Mouse (Mus musculus) kidney, embryonic 15.5 days (tissue): ENCODE measurements around the gene Bcar1. TPM values are rescaled to one million over a fixed set of nuclear protein-coding genes. Genes with fewer than 3 reads are reported as not detected.

Source experiments
- ATAC-seq: fragments of 200-750 bp; cut with Nextera tagmentation; replicated peaks from 2 replicates; pipeline ENCODE4 v1.8.0; 2017; ENCODE audit warnings: moderate TSS enrichment; ENCODE audit not compliant: low FRiP score
- H3K27ac ChIP-seq: fragments of 300-500 bp; sonication (generic); 2 replicates; pipeline ENCODE4 v1.5.1; 2015; ENCODE audit warnings: mild to moderate bottlenecking, inconsistent platforms
- H3K27me3 ChIP-seq: fragments of 300-500 bp; sonication (generic); 2 replicates; pipeline ENCODE4 v1.6.1; 2015; ENCODE audit warnings: inconsistent platforms
- H3K36me3 ChIP-seq: fragments of 300-500 bp; sonication (generic); 2 replicates; pipeline ENCODE4 v1.6.1; 2015; ENCODE audit warnings: inconsistent platforms
- H3K4me1 ChIP-seq: fragments of 300-500 bp; sonication (generic); 2 replicates; pipeline ENCODE4 v1.6.1; 2015; ENCODE audit warnings: inconsistent platforms
- H3K4me2 ChIP-seq: fragments of 300-500 bp; sonication (generic); 2 replicates; pipeline ENCODE4 v1.6.1; 2015; ENCODE audit warnings: moderate library complexity, mild to moderate bottlenecking, inconsistent platforms
- H3K4me3 ChIP-seq: fragments of 300-500 bp; sonication (generic); replicated peaks from 2 replicates; pipeline ENCODE4 v1.5.1; 2015; ENCODE audit warnings: mild to moderate bottlenecking, inconsistent platforms
- H3K9ac ChIP-seq: fragments of 300-500 bp; sonication (generic); 2 replicates; pipeline ENCODE4 v1.6.1; 2015; ENCODE audit warnings: mild to moderate bottlenecking, inconsistent platforms
- H3K9me3 ChIP-seq: fragments of 300-500 bp; sonication (generic); replicated peaks from 2 replicates; pipeline ENCODE4 v1.6.1; 2016; ENCODE audit warnings: inconsistent platforms
- WGBS: fragments of 180-500 bp; shearing (Covaris S2); methylation state at CpG from one replicate; pipeline ENCODE4 v1.1.7; 2015; ENCODE audit warnings: mixed read lengths; 5-methylcytosine and 5-hydroxymethylcytosine counted together
- microRNA-seq: library from miRNA; unstranded; fragments of <30 nt; microRNA quantifications from one replicate; pipeline ENCODE4, GENCODE M21; 2016
- polyA plus RNA-seq: library from polyadenylated mRNA; unstranded; fragments of >200 nt; fragmentation: Nextera tagmentation; extraction: Ambion mirVana; gene quantifications from 2 replicates; pipeline ENCODE4 v1.2.1, GENCODE M21; 2015

The Bcar1 gene
- polyA plus RNA-seq, 1 experiment from 2014 or later, result 53.8 TPM

DNA sequence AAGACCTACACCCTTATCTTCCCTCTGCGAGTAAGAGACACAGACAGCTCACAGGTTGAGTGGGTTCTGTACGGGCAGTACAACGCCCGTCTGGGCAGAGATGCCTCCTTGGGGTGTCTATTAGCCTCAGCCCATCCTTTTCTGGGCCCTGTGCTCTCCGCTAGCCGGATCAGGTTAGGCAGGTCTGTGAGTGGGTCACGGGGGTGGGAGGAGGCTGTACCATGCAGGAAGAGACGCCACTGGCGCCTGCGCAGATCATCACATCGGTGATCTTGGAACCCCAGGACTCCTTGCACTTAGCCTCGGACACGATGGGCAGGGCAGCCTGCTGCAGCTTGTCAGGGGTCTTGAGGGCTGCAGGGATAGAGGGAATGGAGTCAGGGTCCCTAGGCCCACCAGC is 56.7 kb downstream of the Bcar1 start:
- WGBS, result 81% methylated on average over 13 of the region's 13 CpGs
- Histone ChIP-seq H3K27ac (no peak overlapping the region), H3K4me3 (no peak overlapping the region), H3K4me2 (no peak overlapping the region), H3K27me3 (no peaks in the 10 kb centered on the region), H3K9me3 (no peaks in the 10 kb centered on the region), H3K4me1 (no peaks in the 10 kb centered on the region; the same call in 1 of the 2 replicates), H3K9ac (no peak overlapping the region), H3K36me3 (no peaks in the 10 kb centered on the region)
- ATAC-seq, result 0 out of 2 replicates have a peak, but pooled peaks have one; percentile 36

DNA sequence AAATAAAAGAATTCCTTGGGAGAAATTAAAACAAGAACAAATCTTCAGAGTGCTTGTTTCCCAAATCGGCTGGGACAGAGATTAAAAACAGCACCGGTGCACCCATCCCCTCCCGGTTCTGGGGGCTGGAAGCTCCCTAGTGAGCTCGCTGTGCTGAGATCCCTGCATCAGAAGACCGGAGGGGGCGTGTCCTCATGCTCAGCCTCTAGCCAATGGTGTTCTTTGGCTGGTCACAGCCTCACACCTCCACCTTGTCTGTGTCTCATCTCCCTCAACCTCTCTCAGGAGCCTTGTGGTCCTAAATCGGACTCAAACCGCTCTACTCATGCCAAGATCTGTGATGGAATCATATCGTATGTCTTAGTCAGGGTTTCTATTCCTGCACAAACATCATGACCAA is 61.1 kb downstream of the Bcar1 start:
- no peak overlapping the region for H3K4me2 ChIP-seq
- 25% methylated on average over 9 of the region's 9 CpGs for WGBS

DNA sequence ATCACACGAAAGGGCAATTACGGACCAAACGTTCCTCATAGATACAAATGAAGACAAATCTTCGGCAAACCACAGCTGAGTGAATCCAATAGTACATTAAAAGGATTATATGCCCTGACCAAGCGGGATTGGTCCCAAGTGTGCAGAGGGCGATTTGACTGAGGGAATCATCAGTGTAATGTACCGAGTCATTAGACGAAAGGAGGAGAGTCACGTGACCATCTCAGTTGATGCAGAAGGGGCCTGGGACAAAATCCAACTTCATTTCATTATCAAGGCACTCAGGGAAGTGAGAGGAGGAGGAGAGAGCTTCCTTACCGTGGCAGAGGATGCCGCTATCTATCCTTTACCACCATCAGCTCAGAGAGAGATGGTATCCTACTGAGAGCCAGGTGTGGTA is 62.5 kb downstream of the Bcar1 start:
- Histone ChIP-seq H3K4me2 (no peak overlapping the region), H3K4me3 (no peak overlapping the region), H3K9ac (no peak overlapping the region), H3K27ac (no peak overlapping the region), H3K9me3 (peaks cover 3% of the 10 kb centered on the region; the same call in 1 of the 2 replicates), H3K27me3 (no peaks in the 10 kb centered on the region), H3K4me1 (peaks cover 6% of the 10 kb centered on the region; the same call in 1 of the 2 replicates), H3K36me3 (no peaks in the 10 kb centered on the region)
- ATAC-seq, result no peak
- WGBS, result 80% methylated on average over 11 of the region's 11 CpGs

More for the DNA sequence above, 61.1 kb downstream of the Bcar1 start:
- peaks cover 6% of the 10 kb centered on the region; the same call in 1 of the 2 replicates for H3K4me1 ChIP-seq
- no peak overlapping the region for H3K27ac ChIP-seq
- H3K9ac ChIP-seq, result no peak overlapping the region
- H3K9me3 ChIP-seq, result no peaks in the 10 kb centered on the region
- no peak overlapping the region for H3K4me3 ChIP-seq
- no peaks in the 10 kb centered on the region for H3K27me3 ChIP-seq
- no peak for ATAC-seq
- no peaks in the 10 kb centered on the region for H3K36me3 ChIP-seq

DNA sequence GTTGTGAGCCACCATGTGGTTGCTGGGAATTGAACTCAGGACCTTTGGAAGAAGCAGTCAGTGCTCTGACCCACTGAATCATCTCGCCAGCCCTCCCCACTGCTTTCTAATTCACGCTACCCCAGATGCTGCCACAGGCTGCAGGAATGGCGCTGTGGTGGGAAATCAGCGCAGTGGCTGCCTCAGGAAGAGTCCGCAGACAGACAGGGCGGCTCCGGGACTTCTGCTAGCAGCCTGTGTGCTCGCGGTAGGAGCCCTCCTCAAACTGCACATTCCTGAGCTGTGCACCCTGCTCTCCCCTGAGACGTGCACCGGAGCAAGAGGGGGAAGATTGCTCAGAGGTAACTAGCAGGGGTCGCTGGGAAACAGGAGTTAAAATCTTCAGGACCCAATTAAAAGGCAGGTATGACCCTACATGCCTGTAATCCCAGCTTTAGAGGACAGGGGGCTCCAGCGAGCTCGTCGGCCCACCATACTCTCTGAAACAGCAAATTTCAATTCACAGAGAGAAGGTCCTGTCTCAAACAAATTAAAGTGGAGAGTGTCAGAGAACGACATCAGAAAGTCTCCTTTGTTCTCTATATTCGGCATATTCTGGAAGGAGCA is 63.1 kb downstream of the Bcar1 start:
- no peaks in the 10 kb centered on the region for H3K27me3 ChIP-seq
- H3K9me3 ChIP-seq, result peaks cover 5% of the 10 kb centered on the region; the same call in 1 of the 2 replicates
- peaks cover 6% of the 10 kb centered on the region; the same call in 1 of the 2 replicates for H3K4me1 ChIP-seq
- 0 out of 2 replicates have a peak overlapping the region, but pooled peaks have one; percentile 5 for H3K4me3 ChIP-seq
- ATAC-seq, result no peak
- peak overlapping the region; percentile 15; the same call in 1 of the 2 replicates for H3K27ac ChIP-seq
- 0 out of 2 replicates have a peak overlapping the region, but pooled peaks have one; percentile 12 for H3K4me2 ChIP-seq
- 41% methylated on average over 17 of the region's 17 CpGs for WGBS
- H3K9ac ChIP-seq, result no peak overlapping the region
- H3K36me3 ChIP-seq, result no peaks in the 10 kb centered on the region

DNA sequence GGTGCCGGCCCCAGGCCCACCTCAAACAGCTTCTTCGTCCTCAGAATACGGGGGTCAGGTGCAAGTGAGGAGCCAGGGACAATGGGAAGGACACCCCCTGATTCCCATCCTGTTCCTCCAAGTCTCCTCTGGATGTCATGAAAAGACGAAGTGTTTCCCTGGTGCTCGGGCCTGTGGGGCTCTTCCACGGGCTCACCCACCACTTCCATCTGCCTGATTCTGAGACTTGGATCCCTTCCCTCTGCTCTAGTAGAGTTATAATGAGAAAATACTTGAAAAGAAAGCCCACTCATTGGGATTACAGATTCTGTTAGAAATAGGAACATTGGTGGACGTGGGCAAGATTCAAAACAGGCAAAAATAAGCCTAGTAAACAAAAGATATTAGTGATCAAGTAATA is 64.8 kb downstream of the Bcar1 start:
- H3K9me3 ChIP-seq, result peaks cover 5% of the 10 kb centered on the region; the same call in 1 of the 2 replicates
- no peaks in the 10 kb centered on the region for H3K36me3 ChIP-seq
- H3K27ac ChIP-seq, result no peak overlapping the region
- H3K9ac ChIP-seq, result no peak overlapping the region
- H3K27me3 ChIP-seq, result no peaks in the 10 kb centered on the region
- WGBS, result 85% methylated on average over 7 of the region's 7 CpGs
- H3K4me3 ChIP-seq, result no peak overlapping the region
- no peak for ATAC-seq
- no peak overlapping the region for H3K4me2 ChIP-seq
- peaks cover 6% of the 10 kb centered on the region; the same call in 1 of the 2 replicates for H3K4me1 ChIP-seq

DNA sequence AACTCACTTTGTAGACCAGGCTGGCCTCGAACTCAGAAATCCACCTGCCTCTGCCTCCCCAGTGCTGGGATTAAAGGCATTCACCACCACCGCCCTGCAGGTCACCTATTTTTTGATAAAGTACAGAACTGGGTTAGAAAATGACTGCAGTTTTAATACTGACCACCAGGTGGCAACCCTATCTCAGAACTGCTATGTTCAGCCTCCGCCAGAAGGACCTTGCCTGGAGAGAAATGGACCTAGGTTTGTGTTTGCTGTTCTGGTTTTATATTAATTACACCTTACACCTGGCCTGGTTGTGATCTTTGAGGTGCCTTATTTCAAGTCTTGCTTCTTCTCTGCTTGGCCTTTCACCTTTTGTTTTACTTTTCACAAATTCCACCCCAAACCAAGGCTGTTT is 65.5 kb downstream of the Bcar1 start:
- H3K27ac ChIP-seq, result no peak overlapping the region
- no peak for ATAC-seq
- H3K36me3 ChIP-seq, result no peaks in the 10 kb centered on the region
- WGBS, result 33% methylated on average over 3 of the region's 3 CpGs
- no peak overlapping the region for H3K4me2 ChIP-seq
- H3K4me1 ChIP-seq, result peaks cover 6% of the 10 kb centered on the region; the same call in 1 of the 2 replicates
- no peaks in the 10 kb centered on the region for H3K27me3 ChIP-seq
- H3K4me3 ChIP-seq, result no peak overlapping the region
- H3K9ac ChIP-seq, result no peak overlapping the region
- H3K9me3 ChIP-seq, result peaks cover 5% of the 10 kb centered on the region; the same call in 1 of the 2 replicates

DNA sequence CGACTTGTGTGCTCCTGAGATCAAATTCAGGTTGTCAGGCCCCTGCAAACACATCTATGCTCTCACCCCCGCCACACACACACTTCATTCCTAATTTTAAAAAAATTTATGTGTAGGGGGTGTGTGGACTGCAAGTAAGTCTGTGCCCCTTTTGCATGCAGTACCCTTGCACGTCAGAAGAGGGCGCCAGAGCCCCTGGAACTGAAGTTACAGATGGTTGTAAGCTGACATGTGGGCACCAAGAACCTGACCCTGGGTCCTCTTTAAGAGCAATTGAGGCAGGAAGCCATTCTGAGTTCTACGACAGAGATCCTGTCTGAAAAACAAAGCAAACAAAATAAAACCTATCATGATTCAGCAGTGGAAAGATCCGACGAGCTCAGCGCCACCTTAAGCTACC is 67.4 kb downstream of the Bcar1 start:
- H3K36me3 ChIP-seq, result peaks cover 9% of the 10 kb centered on the region
- no peak for ATAC-seq
- no peak overlapping the region for H3K4me2 ChIP-seq
- no peak overlapping the region for H3K9ac ChIP-seq
- no peaks in the 10 kb centered on the region for H3K27me3 ChIP-seq
- peaks cover 6% of the 10 kb centered on the region; the same call in 1 of the 2 replicates for H3K4me1 ChIP-seq
- H3K9me3 ChIP-seq, result peaks cover 5% of the 10 kb centered on the region; the same call in 1 of the 2 replicates
- H3K4me3 ChIP-seq, result no peak overlapping the region
- 78% methylated on average over 8 of the region's 8 CpGs for WGBS
- H3K27ac ChIP-seq, result no peak overlapping the region

DNA sequence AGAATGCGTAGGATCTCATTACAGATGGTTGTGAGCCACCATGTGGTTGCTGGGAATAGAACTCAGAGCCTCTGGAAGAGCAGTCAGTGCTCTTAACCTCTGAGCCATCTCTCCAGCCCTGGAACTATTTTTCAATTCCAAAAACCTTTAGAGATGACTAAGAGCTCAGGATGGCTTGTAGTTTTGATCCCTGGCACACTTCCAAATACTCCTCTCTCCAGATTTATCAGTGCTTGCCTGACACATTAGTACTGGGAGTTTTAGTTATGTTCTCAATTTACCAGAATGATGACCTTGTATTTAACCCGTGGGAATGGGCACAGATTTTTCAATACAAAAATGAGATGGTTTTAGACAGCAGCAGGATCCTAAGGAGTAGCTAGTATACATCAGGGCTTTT is 76.9 kb downstream of the Bcar1 start:
- no peak overlapping the region for H3K4me2 ChIP-seq
- no peak overlapping the region for H3K9ac ChIP-seq
- peaks cover 53% of the 10 kb centered on the region for H3K36me3 ChIP-seq
- H3K9me3 ChIP-seq, result no peaks in the 10 kb centered on the region
- H3K4me1 ChIP-seq, result no peaks in the 10 kb centered on the region
- no peaks in the 10 kb centered on the region for H3K27me3 ChIP-seq
- H3K4me3 ChIP-seq, result no peak overlapping the region
- no peak for ATAC-seq
- 83% methylated on average over 2 of the region's 2 CpGs for WGBS
- no peak overlapping the region for H3K27ac ChIP-seq

DNA sequence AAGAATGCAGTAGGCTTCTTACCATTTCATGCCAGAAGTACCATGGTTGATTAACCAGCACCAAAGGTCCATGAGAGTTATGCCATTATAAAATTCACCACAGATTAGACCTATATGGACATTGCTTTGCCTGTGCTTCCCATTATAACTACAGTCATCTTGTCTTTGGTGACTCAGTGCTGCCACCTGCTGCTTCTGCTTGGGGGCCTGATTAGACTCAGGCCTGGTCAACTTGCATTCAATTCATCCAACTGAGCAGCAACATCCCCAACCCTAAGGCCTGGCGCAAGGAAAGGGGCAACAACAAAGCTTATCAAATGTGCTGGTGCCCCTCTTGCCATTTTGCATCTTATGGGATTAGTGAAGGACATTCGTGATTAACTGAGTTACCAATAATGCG is 81.1 kb downstream of the Bcar1 start:
- Histone ChIP-seq H3K9ac (no peak overlapping the region), H3K4me3 (no peak overlapping the region), H3K4me2 (no peak overlapping the region), H3K4me1 (peaks cover 13% of the 10 kb centered on the region), H3K9me3 (no peaks in the 10 kb centered on the region), H3K36me3 (peaks cover 34% of the 10 kb centered on the region), H3K27me3 (no peaks in the 10 kb centered on the region), H3K27ac (no peak overlapping the region)
- no peak for ATAC-seq
- 93% methylated on average over 3 of the region's 3 CpGs for WGBS

Small RNAs within 50 kb of the gene (microRNA-seq; reads per million reads assigned to microRNA genes)
- gene Mir7076, result not detected

Other genes with a start within 250 kb of the Bcar1 start
- gene Wdr59, start 221.7 kb downstream of the Bcar1 start, polyA plus RNA-seq, result 6.7 and 7.0 TPM in 2 replicates
- gene Znrf1, start 207.7 kb downstream of the Bcar1 start, polyA plus RNA-seq, result 25.2 and 28.6 TPM in 2 replicates
- 1.2 and 1.3 TPM in 2 replicates for gene Ldhd, start 113.4 kb downstream of the Bcar1 start, polyA plus RNA-seq
- gene Zfp1, start 100.4 kb downstream of the Bcar1 start, polyA plus RNA-seq, result 20.4 and 21.2 TPM in 2 replicates
- gene Ctrb1, start 52.8 kb downstream of the Bcar1 start, polyA plus RNA-seq, result 0.45 and 5.2 TPM in 2 replicates
- 226 and 233 TPM in 2 replicates for gene Cfdp1, start 110.5 kb upstream of the Bcar1 start, polyA plus RNA-seq
- 13.0 and 13.4 TPM in 2 replicates for gene Tmem170, start 132.9 kb upstream of the Bcar1 start, polyA plus RNA-seq
- gene Chst5, start 166.6 kb upstream of the Bcar1 start, polyA plus RNA-seq, result 0.96 and 1.1 TPM in 2 replicates
- gene Tmem231, start 190.1 kb upstream of the Bcar1 start, polyA plus RNA-seq, result 21.1 and 21.5 TPM in 2 replicates
- gene Gabarapl2, start 196.9 kb upstream of the Bcar1 start, polyA plus RNA-seq, result 194 and 198 TPM in 2 replicates
- 11.2 and 12.1 TPM in 2 replicates for gene Adat1, start 248.5 kb upstream of the Bcar1 start, polyA plus RNA-seq